Mouse (Mus musculus): ENCODE data around the gene Lipi.

The Lipi gene

DNA sequence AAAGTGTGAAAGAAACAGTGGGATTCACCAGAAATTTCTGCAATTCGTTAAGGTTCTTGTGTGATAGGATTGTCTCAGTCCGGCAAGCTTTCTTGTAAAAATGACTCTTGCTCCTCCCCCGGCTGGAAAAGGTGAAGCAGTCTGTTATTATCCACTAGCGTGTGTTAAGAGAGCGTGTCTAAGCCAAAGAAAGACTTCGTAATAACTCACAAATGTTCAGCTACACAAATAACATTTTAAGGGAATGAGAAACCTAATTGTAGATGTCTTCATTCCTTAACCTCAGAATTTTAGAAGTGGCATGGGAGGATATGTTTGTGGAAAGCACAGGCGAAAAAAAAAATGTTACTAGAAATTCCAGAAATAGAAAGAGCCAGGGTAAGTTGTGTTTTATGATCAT is at the start of gene Lipi:
Lipi (minus strand) TSS at position 101 of the 400 bp plus-strand sequence.
- no peak for DNase-seq (ENCODE audit: low read depth, low spot score)

- peak; percentile 22 for DNase-seq (ENCODE audit: low read depth, low spot score)
Observed at GRCm38 (mm10) chr16:75627862-75628261, 42.0 kb upstream of the Lipi start.

DNA sequence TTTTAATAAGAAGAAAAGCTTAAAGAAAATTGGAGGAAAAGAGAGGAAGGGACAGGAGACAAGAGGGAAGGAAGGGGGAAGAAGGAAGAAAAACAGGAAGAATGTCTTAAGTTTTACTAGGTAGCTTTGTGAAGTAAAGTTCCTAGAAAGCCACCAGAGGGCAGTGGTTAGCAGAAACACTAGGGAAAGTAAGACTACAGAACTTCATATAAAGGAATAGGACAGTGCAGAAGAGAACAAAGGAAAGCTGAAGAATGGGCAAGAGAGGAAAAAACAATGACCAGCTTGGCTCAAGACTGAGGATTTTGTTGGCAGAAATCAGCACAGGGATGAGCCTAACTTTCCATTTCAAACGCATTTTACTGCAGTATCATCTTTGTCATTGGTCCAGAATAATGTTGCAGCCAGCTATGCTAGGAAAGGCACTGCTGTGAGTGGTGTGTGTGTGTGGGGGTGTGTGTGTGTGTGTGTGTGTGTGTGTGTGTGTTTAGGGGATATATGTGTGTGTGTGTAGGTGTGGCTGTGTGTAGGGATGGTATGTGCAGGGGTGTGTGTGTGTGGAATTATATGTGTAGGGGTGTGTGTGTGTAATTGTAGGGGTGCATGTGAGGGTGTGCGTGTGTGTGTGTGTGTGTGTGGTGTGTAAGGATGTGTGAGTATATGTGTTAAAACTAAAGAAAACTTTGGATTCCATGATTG is 31.9 kb upstream of the Lipi start:
- peak; percentile 58 for DNase-seq (ENCODE audit: low read depth, low spot score)

DNA sequence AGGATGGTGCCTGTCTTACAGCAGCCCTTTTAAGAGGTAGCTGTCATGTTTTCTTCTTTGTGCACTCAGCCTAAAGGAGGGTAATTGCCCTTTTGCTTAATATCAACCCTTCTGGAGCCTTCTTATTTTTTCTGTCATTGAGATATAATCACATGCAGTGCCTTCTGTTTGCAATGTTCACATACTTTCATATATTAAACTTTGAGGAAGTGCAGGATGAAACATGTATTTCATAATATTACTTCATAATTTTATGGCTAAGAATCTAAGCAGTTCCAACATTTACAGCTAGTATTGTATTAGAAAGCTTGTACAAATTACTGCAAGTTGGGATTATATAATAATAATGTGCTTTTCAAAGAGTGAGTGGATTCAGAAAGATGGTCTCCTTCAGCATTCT is 26.7 kb upstream of the Lipi start:
- DNase-seq (ENCODE audit: low read depth, low spot score): no peak

GRCm38 (mm10) chr16:75606415-75606814 is 20.6 kb upstream of the Lipi start:
- no peak for DNase-seq (ENCODE audit: low read depth, low spot score)

DNA sequence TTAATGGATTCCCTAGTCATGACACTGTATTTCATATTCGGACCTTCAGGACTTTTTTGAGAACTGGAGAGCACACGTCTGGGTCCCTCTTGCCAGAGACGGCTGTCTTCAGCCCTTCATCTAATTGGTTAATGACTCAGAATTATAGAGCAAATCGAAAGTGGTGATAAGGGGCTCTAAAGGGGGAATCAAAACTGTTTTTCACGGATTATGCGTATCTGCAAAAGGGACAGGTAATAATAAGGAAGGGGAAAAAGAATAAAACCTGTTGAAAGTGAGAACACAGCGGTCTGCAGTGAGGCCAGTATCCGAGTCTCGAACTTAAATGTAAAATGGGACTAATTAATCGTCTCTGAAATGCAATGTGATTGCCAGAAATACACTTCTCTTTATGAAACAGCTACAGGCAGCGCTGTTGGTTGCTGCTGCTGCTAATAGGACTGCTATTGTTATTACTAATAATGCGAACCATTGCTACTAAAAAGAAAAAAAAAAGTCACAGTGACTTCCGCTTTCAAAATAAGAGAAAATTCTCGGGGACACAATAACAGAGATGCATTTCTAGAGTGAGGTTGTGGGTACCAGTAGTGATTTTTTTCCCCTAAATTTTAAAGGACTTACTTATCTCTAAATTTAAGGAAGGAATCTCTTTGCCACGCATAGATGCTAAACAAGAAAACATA is 7.8 kb upstream of the Lipi start:
- DNase-seq (ENCODE audit: low read depth, low spot score): no peak

- DNase-seq (ENCODE audit: low read depth, low spot score): peak; percentile 44
Observed at GRCm38 (mm10) chr16:75592671-75593500, 7.0 kb upstream of the Lipi start, which contains the start of gene Rbm11. TSS of gene Rbm11 (plus strand) at chr16:75592844.

DNA sequence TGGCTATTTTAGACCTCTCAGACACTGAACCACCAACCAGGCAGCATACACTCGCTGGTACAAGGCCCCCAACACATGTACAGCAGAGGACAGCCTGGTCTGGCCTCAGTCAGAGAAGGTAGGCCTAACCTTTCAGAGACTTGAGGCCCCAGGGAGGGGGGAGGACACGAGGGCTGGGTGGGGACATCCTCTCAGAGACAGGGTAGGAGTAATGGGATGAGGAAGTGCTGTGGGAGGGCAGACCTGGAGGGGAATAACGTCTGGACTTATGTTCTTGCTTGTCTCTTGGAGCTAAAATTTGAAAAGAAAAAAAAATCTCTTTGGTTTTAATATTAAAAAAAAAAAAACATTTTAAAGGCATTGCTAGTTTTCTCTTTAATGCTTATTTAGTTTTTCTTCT is 605 bp upstream of the Lipi start:
- DNase-seq (ENCODE audit: low read depth, low spot score): no peak

- DNase-seq (ENCODE audit: low read depth, low spot score): no peak
Observed at GRCm38 (mm10) chr16:75582279-75582678, 3.6 kb downstream of the Lipi start.

- no peak for DNase-seq (ENCODE audit: low read depth, low spot score)
Observed at GRCm38 (mm10) chr16:75562910-75563309, 23.0 kb downstream of the Lipi start.

- DNase-seq (ENCODE audit: low read depth, low spot score): no peak
Observed at GRCm38 (mm10) chr16:75545310-75545709, 40.6 kb downstream of the Lipi start.

DNA sequence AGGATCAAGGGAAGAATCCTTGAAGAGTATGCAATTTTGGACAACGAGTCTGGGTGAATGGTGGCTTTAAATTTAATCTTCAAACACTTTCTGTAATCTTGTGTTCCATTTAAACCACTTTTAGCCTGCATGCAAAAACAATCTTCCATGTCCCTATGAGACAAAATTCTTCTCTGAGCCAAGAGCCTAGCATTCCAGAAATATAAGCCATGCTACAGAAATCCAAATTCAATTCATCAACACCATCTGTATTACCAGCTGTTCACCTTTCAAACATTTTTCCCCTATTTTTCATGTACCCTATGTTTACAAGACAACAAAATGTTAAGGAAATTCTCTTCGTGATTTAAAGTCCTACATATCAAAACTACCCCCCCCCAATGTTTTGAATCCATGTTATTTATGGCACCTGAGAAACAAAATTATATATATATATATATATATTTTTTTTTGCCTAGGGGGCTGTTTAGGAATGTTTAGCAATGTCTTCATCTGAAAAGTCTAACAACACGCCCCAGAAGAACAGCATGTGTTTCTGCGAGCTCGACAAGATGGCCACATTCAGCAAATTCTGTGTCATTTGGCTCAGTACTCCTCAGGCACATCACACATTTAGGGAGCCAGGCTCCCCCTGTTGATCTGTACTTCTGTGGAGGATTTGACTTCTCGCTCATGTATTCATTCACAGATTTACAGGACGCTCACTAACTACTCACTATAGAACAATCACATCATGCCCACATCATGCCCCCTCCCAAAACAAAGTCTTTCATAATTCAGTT is 47.9 kb downstream of the Lipi start:
- DNase-seq (ENCODE audit: low read depth, low spot score): peak; percentile 57

DNA sequence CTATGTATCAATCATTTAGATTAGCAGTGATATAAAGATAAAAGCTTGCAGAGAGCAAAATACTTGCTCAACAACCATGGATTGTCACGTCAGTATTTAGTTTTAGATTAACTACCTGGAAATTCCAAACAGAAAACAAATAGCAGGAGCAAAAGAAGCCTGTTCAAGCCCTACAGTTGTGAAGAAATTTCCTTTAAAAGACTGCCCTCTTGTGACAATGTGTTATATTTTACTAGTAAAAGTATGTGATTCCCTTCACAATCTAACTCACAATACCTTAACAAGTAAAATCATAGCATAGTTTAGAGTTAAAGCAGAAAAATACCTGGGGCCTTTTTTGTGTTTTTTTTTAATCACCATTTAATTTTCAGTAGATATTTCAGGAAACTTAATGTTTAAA is 54.2 kb downstream of the Lipi start:
- peak; percentile 24 for DNase-seq (ENCODE audit: low read depth, low spot score)

DNA sequence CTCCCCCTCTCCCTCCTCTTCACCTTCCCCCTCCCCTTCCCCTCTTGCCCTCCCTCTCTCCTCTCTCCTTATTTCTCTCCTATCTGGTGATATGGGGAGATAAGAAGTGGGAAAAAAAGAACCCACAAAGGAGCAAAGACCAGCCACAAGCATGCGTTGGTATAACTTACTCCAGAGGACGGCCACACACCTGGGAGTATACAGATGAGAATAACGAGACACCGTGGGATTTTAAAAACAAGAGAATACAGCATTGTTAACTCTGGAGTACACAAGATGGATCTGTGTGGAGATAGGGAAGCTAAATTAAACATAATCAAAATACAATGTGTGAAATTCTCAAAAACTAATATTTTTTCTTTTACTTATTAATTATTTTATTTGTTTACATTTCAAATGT is 89.3 kb downstream of the Lipi start:
- no peak for DNase-seq (ENCODE audit: low read depth, low spot score)
